Mouse (Mus musculus) layer of hippocampus, adult 9-11 months (tissue): ENCODE data around the gene Shroom3.

ENCODE experiments used
- DNase-seq: peaks from one replicate; pipeline ENCODE4 v3.0.0; 2022

Gene Shroom3

DNA sequence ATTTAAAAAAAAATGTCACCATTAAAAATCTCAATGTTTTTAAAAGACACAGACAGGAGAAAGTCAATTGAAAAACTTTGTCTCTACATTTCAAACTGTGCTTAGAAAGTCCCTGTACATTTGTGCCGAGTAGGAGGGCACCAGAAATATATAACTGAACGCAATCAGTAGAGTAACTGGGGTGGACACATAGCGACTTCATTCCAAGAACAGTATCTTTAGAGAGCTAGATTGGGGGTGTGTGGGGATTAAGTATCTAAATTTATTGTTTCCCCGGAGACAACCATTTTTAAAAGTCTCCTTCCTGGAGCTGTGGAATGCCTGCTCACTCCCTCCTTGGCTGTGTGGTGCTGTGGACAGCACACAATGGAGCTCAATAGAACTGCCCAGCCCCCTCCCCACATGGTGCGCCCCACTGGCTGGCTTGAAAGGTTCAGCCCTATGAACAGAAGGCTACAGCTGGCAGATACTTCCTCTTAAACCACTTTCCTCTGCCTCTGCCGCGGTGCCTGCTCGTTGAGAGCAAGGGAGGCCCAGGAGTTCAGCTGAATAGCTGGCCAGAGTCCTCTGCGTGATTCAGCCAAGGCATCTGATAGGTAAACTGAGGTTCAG lies 127.8 kb downstream of the Shroom3 start:
- DNase-seq, result no peak

DNA sequence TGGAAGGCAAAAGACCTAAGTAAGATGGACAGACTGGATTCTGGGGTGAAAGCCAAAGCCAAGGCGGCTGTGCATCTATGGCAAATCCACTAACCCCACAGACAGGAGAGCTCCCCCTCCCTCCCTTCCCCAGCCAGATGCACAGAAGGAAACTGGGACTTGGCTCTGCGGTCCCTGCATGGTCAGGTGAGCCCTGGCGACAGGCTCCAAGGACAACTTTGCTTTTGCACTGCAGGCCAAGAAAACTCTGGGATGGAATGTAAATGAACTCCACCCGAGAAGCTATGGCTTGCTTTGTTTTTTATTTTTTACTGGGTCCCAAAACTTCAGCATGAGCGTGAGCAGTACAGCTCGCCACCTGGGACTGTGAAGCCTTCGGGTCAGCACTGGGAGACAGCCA lies 128.5 kb downstream of the Shroom3 start:
- DNase-seq, result no peak

- DNase-seq, result no peak
Measured at GRCm38 (mm10) chr5:92812936-92813335, 129.7 kb downstream of the Shroom3 start.

- no peak for DNase-seq
Measured at GRCm38 (mm10) chr5:92813562-92813961, 130.3 kb downstream of the Shroom3 start.

- no peak for DNase-seq
Measured at GRCm38 (mm10) chr5:92814621-92815020, 131.4 kb downstream of the Shroom3 start.

GRCm38 (mm10) chr5:92817122-92817822 lies 134.0 kb downstream of the Shroom3 start:
- DNase-seq, result no peak

DNA sequence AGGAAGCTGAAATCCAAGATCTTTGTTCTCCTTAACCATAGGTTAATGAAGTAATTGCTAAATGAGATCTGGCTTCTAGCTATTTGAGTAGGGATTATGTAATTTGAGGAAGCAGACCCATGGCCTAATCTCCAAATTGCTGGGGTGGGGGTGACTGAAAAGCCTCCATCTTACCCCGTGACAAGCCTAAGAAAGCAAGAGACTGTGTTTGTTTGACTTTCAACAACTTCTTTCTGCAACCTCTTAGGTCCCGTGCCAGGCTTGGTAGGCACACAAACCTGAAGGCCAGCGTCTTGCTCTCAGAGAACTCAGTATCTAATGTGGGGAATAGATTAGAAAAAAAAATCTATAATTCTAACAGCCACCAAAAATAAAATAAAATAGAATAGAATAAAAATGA lies 138.1 kb downstream of the Shroom3 start:
- DNase-seq, result no peak

DNA sequence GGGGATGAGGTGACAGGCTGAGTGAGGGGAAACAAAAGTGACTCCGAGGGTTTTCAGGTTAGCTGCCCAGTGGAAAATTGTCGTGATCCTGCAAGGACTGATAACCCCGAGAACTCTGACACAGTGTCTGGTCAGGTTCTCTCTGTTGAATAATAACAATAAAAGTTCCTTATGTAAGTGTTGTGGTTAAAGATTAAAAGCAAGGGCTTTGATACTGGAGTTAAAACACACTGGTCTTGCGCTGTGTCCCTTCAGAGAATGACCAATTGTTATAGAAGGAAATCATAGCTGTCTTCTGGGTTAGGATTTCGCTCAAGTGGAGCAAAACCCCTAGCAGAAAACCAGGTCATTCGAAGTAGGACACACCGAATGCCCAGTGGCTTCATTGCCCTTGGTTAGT lies 140.3 kb downstream of the Shroom3 start:
- DNase-seq, result no peak

GRCm38 (mm10) chr5:92824304-92825009 lies 141.2 kb downstream of the Shroom3 start:
- DNase-seq, result no peak

- DNase-seq, result no peak
Measured at GRCm38 (mm10) chr5:92830391-92830790, 147.2 kb downstream of the Shroom3 start.

- no peak for DNase-seq
Measured at GRCm38 (mm10) chr5:92834513-92834912, 151.3 kb downstream of the Shroom3 start.

- DNase-seq, result no peak
Measured at GRCm38 (mm10) chr5:92837311-92837710, 154.1 kb downstream of the Shroom3 start.

GRCm38 (mm10) chr5:92838351-92838784 lies 155.1 kb downstream of the Shroom3 start:
- peak; percentile 9 for DNase-seq

- DNase-seq, result no peak
Measured at GRCm38 (mm10) chr5:92839314-92839713, 156.1 kb downstream of the Shroom3 start.

DNA sequence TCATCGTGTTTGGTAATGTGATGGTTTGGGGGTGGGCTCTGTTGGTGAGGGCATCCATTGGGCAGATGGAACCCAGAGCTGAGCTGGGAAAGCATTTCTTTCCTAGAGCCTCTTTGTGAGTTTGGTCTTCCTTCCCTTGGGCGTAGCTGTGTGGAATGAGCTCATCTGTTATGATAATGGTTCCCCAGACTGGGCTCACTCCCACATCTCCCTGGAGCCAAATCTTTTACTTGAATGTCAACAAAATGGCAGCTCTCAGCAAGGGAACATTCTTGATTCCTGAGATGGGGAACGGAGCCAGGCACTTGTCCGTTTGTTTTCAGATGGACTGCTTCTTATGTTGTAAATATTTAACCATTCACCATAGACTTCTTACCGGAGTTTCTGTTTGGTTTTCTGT lies 158.2 kb downstream of the Shroom3 start:
- DNase-seq, result peak; percentile 43

GRCm38 (mm10) chr5:92842417-92842816 lies 159.2 kb downstream of the Shroom3 start:
- no peak for DNase-seq

DNA sequence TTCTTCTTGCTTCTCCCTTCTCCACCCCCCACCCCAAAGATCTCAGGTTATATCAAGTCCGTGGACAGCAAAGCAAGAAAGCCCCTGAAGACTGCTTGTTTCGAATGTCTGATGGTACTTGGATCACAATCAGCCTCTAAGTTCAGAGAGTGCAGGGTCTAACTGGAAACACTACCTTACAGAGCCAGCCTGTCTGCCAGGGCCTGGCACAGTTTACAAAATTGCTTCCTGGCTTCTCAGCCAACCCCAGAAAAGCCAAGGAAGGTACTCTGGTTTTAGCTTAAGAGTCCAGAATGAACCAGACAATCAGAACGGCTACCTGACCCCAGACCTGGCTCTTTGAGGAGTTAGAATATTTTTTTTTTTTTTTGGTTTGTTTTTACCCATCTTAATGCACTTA lies 159.6 kb downstream of the Shroom3 start:
- no peak for DNase-seq

DNA sequence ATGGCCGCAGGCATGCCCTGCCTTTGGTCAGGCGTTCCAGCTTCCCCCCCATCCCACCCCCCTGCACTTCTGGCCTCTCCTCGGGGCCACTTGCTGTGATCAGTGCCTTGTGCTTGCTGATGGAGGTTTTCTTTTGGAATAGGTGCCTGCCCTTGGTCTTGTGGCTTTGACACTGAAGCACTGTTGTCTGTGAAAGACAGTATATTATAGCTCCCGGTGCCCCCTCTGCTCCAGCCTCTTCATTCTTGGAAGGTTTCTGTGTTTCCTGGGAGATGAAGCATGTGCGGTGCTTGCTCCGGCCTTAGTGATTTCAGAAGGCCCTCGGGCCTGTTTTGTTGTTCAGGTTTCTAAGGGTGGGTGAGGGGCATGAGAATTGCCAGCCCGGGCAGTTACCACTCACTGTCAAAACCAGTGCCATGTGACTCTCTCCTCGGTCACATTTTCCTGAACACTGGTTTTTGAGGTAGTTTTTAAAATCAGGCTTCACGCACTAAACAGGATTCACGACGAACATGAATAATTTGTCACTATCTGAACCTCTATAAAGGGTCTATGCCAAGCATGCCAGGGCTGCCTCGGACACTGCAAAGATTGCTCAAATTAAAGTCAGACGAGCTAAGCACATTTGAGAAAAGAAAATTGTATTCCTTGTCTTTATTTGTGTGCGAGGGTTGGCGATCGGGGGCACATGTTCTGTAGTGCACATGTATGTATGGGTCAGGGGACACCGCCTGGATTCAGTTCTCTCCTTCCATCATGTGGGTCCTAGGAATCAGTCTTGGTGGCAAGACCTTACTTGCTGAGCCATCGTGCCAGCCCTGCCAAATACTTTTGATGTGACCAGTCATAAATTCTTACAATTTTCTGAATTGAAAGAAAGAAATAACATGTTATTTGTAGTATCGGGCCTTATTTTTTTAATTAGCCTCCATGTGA lies 160.9 kb downstream of the Shroom3 start:
- no peak for DNase-seq

DNA sequence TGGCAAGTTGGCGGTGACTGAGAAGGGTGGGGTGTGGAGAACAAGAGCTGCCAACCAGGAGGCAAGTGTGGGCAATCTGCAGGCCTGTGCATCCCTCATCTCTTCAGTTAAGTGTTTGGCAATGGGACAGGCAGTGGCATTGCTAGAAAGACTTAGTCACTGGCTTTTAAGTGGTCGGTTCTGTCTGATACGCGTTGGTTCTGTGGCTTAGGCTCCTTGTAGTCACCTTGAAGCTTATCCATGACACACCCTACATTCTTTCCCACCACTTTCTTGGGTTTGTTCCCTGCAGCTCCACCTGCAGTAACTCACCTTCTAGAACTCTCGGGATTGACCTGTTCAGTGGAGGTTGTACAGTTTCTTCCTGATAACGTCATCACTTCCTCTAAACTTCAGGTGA lies 166.5 kb downstream of the Shroom3 start:
- no peak for DNase-seq

GRCm38 (mm10) chr5:92850925-92851324 lies 167.7 kb downstream of the Shroom3 start:
- no peak for DNase-seq

GRCm38 (mm10) chr5:92854983-92855382 lies 171.7 kb downstream of the Shroom3 start:
- no peak for DNase-seq

GRCm38 (mm10) chr5:92856346-92856745 lies 173.1 kb downstream of the Shroom3 start:
- no peak for DNase-seq

- DNase-seq, result no peak
Measured at GRCm38 (mm10) chr5:92857177-92857576, 173.9 kb downstream of the Shroom3 start.
